In the genomic region with DNA sequence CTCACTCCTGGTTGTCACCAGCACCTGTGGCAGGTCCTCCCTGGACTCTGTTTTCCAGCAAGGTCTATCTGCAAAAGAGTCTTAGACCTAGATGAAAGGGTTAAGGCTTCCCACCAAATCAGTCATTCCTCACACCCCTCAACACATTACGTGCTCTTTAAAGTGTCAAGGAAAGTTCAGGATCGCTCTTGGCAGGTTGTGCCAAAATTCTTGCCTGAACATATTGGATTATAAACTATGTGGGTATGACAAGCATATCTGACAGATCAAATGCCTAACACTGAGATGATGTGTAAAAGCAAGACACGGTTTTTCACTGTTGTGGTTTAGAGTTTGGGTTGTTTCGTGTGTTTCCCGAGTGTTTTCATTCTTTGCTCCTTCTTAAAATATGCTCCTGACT, we compare ENCODE assay signal across 25 mouse cellular contexts.
DNase-seq lines count a peak whose midpoint lies in the region; ATAC-seq lines count a peak whose summit lies in the region.
"Had no signal": no experiment of that assay in that cellular context is flagged by ENCODE, and none has a peak within 500 bp of the region (broad histone marks: within the 10 kb centered on the region; RNA-seq: fewer than 3 reads in every experiment).

No protein-coding gene starts in this region.

- 0 out of 2 replicates have a peak, but pooled peaks cover 8% of the 10 kb centered on the region for H3K27me3 ChIP-seq in embryonic facial prominence, embryonic 13.5 days
- peaks cover 49% of the 10 kb centered on the region for H3K27me3 ChIP-seq in embryonic facial prominence, embryonic 10.5 days (replicated peaks; ENCODE audit: low read depth, poor library complexity, severe bottlenecking)
- H3K27me3 ChIP-seq in lung, embryonic 15.5 days, result peaks cover 16% of the 10 kb centered on the region; the same call in 1 of the 2 replicates
- no peaks in the 10 kb centered on the region for H3K27me3 ChIP-seq in embryonic facial prominence, embryonic 14.5 days (replicated peaks; ENCODE audit: control insufficient read depth, insufficient read depth, low read length)
- H3K27me3 ChIP-seq in limb, embryonic 12.5 days, result peaks cover 3% of the 10 kb centered on the region; the same call in 1 of the 2 replicates
- H3K27me3 ChIP-seq: forebrain, embryonic 15.5 days; hindbrain, embryonic 15.5 days had no signal

- 35% methylated on average over 5 of the region's 5 CpGs for WGBS in embryonic facial prominence, embryonic 13.5 days
- 77% methylated on average over 5 of the region's 5 CpGs for WGBS in embryonic facial prominence, embryonic 10.5 days
- 29% methylated on average over 5 of the region's 5 CpGs for WGBS in lung, embryonic 15.5 days
- WGBS in embryonic facial prominence, embryonic 14.5 days, result 33% methylated on average over 5 of the region's 5 CpGs
- WGBS in limb, embryonic 12.5 days, result 9% methylated on average over 5 of the region's 5 CpGs

- 0 out of 2 replicates have a peak overlapping the region, but pooled peaks have one; percentile 2 for H3K27ac ChIP-seq in embryonic facial prominence, embryonic 13.5 days
- no peak overlapping the region for H3K27ac ChIP-seq in embryonic facial prominence, embryonic 10.5 days (replicated peaks)
- 0 out of 2 replicates have a peak overlapping the region, but pooled peaks have one; percentile 54 for H3K27ac ChIP-seq in lung, embryonic 15.5 days
- H3K27ac ChIP-seq in embryonic facial prominence, embryonic 14.5 days (replicated peaks; ENCODE audit: low read depth, low read length), result no peak overlapping the region
- 0 out of 2 replicates have a peak overlapping the region, but pooled peaks have one; percentile 2 for H3K27ac ChIP-seq in limb, embryonic 12.5 days
- H3K27ac ChIP-seq: forebrain, embryonic 12.5 days; forebrain, embryonic 15.5 days; hindbrain, embryonic 12.5 days; hindbrain, embryonic 15.5 days had no signal

- H3K4me2 ChIP-seq in embryonic facial prominence, embryonic 13.5 days, result no peak overlapping the region
- H3K4me2 ChIP-seq in lung, embryonic 15.5 days, result no peak overlapping the region
- H3K4me2 ChIP-seq in embryonic facial prominence, embryonic 14.5 days (ENCODE audit: low read depth, low read length), result no peak overlapping the region
- no peak overlapping the region for H3K4me2 ChIP-seq in limb, embryonic 12.5 days
- H3K4me2 ChIP-seq: forebrain, embryonic 12.5 days; forebrain, embryonic 15.5 days; heart, embryonic 11.5 days; hindbrain, embryonic 12.5 days; hindbrain, embryonic 15.5 days had no signal

- H3K9me3 ChIP-seq in embryonic facial prominence, embryonic 13.5 days, result no peaks in the 10 kb centered on the region
- H3K9me3 ChIP-seq in embryonic facial prominence, embryonic 10.5 days, result no peaks in the 10 kb centered on the region
- H3K9me3 ChIP-seq in lung, embryonic 15.5 days, result no peaks in the 10 kb centered on the region
- H3K9me3 ChIP-seq in embryonic facial prominence, embryonic 14.5 days (ENCODE audit: control insufficient read depth, low read length), result no peaks in the 10 kb centered on the region
- H3K9me3 ChIP-seq in limb, embryonic 12.5 days, result no peaks in the 10 kb centered on the region
- H3K9me3 ChIP-seq: forebrain, embryonic 12.5 days; forebrain, embryonic 15.5 days; hindbrain, embryonic 12.5 days; hindbrain, embryonic 15.5 days had no signal

- H3K36me3 ChIP-seq in embryonic facial prominence, embryonic 13.5 days, result no peaks in the 10 kb centered on the region
- no peaks in the 10 kb centered on the region for H3K36me3 ChIP-seq in embryonic facial prominence, embryonic 10.5 days (replicated peaks)
- H3K36me3 ChIP-seq in lung, embryonic 15.5 days, result no peaks in the 10 kb centered on the region
- no peaks in the 10 kb centered on the region for H3K36me3 ChIP-seq in embryonic facial prominence, embryonic 14.5 days (ENCODE audit: control insufficient read depth, insufficient read depth, low read length)
- no peaks in the 10 kb centered on the region for H3K36me3 ChIP-seq in limb, embryonic 12.5 days
- H3K36me3 ChIP-seq: forebrain, embryonic 12.5 days; forebrain, embryonic 15.5 days; hindbrain, embryonic 12.5 days; hindbrain, embryonic 15.5 days had no signal

- DNase-seq in embryonic facial prominence, embryonic 10.5 days (ENCODE audit: low spot score), result no peak
- no peak for DNase-seq in lung, postnatal 25 days (ENCODE audit: low spot score)
- peak; percentile 75 for DNase-seq in embryonic facial prominence, embryonic 14.5 days (ENCODE audit: low spot score)
- no peak for DNase-seq in thymus, adult 18-20 months
- DNase-seq: adrenal gland, adult 8-10 months; adrenal gland, postnatal 25 days; cerebellum, adult 11-12 months; cerebellum, adult 8-10 months; cerebellum, postnatal 10 days; cerebellum, postnatal 36 days; embryo, embryonic 11 days; gastrocnemius, postnatal 10 days; gastrocnemius, postnatal 36 days; heart, adult 11 months had no signal

- H3K4me3 ChIP-seq in embryonic facial prominence, embryonic 13.5 days, result no peak overlapping the region
- no peak overlapping the region for H3K4me3 ChIP-seq in embryonic facial prominence, embryonic 10.5 days
- no peak overlapping the region for H3K4me3 ChIP-seq in lung, embryonic 15.5 days
- no peak overlapping the region for H3K4me3 ChIP-seq in embryonic facial prominence, embryonic 14.5 days (ENCODE audit: low read depth, low read length)
- no peak overlapping the region for H3K4me3 ChIP-seq in limb, embryonic 12.5 days (replicated peaks)
- H3K4me3 ChIP-seq: erythroblast, embryonic 14.5 days; forebrain, embryonic 12.5 days; forebrain, embryonic 15.5 days; hindbrain, embryonic 12.5 days; hindbrain, embryonic 15.5 days had no signal

- no peak overlapping the region for H3K9ac ChIP-seq in embryonic facial prominence, embryonic 13.5 days
- H3K9ac ChIP-seq in lung, embryonic 15.5 days, result no peak overlapping the region
- no peak overlapping the region for H3K9ac ChIP-seq in embryonic facial prominence, embryonic 14.5 days (ENCODE audit: low read depth, low read length)
- no peak overlapping the region for H3K9ac ChIP-seq in limb, embryonic 12.5 days (replicated peaks)
- H3K9ac ChIP-seq: forebrain, embryonic 12.5 days; forebrain, embryonic 15.5 days; hindbrain, embryonic 12.5 days; hindbrain, embryonic 15.5 days had no signal

- no peak for ATAC-seq in embryonic facial prominence, embryonic 13.5 days (ENCODE audit: insufficient number of reproducible peaks, insufficient read depth, low FRiP score, low TSS enrichment, low read depth)
- no peak for ATAC-seq in lung, embryonic 15.5 days (ENCODE audit: borderline replicate concordance, extremely low read depth, low FRiP score, low TSS enrichment)
- ATAC-seq in embryonic facial prominence, embryonic 14.5 days (ENCODE audit: low read depth), result peak; percentile 35; the same call in 1 of the 2 replicates
- no peak for ATAC-seq in limb, embryonic 12.5 days (ENCODE audit: insufficient number of reproducible peaks, insufficient read depth, low FRiP score, low TSS enrichment, low read depth)
- no peak for ATAC-seq in inflammation-experienced regulatory T-cells, adult 6 months
- ATAC-seq: activated CD4-positive, CD25-positive, alpha-beta regulatory T cell, adult 4 months; forebrain, embryonic 15.5 days had no signal

- H3K4me1 ChIP-seq in embryonic facial prominence, embryonic 13.5 days, result peaks cover 37% of the 10 kb centered on the region
- peaks cover 39% of the 10 kb centered on the region for H3K4me1 ChIP-seq in embryonic facial prominence, embryonic 10.5 days
- peaks cover 22% of the 10 kb centered on the region for H3K4me1 ChIP-seq in lung, embryonic 15.5 days
- peaks cover 38% of the 10 kb centered on the region for H3K4me1 ChIP-seq in embryonic facial prominence, embryonic 14.5 days (ENCODE audit: control insufficient read depth, insufficient read depth, low read length)
- H3K4me1 ChIP-seq in limb, embryonic 12.5 days (replicated peaks), result peaks cover 37% of the 10 kb centered on the region

Comparison
In these comparisons a context has a peak if more than half of its experiments do, and no peak if none do; other contexts are left out.
1. H3K27ac ChIP-seq: peak in embryonic facial prominence, embryonic 13.5 days (single experiment), lung, embryonic 15.5 days (single experiment) and limb, embryonic 12.5 days (single experiment); none in embryonic facial prominence, embryonic 10.5 days (single experiment) and embryonic facial prominence, embryonic 14.5 days (single experiment).